Mouse (Mus musculus) bone marrow macrophage, adult 2 months (primary cell): ENCODE data around the gene Rbak.
"Not testable (repeated sequence)": the region's sequence is repeated elsewhere in the genome, so short reads cannot be mapped to it uniquely, and the experiment has no call there.

Experiments used
- CTCF ChIP-seq: IDR thresholded peaks from 2 replicates; pipeline ENCODE4 v1.5.1; 2012; ENCODE audit warnings: low read depth, mild to moderate bottlenecking, low read length, moderate library complexity
- POLR2A ChIP-seq: IDR thresholded peaks from 2 replicates; pipeline ENCODE4 v1.6.1; 2012; ENCODE audit warnings: mild to moderate bottlenecking, low read depth, low read length, borderline replicate concordance

GRCm38 (mm10) chr5:143188014-143188413 lies 7.4 kb upstream of the Rbak start:
- not testable (repeated sequence) for TF ChIP-seq CTCF, POLR2A
